Mouse (Mus musculus): ENCODE measurements around the gene Shisa8. TPM values are rescaled to one million over a fixed set of nuclear protein-coding genes. Genes with fewer than 3 reads are reported as not detected.

Gene Shisa8
- total and polyA plus RNA-seq, 3 experiments = 0.05 TPM; not detected in 2

DNA sequence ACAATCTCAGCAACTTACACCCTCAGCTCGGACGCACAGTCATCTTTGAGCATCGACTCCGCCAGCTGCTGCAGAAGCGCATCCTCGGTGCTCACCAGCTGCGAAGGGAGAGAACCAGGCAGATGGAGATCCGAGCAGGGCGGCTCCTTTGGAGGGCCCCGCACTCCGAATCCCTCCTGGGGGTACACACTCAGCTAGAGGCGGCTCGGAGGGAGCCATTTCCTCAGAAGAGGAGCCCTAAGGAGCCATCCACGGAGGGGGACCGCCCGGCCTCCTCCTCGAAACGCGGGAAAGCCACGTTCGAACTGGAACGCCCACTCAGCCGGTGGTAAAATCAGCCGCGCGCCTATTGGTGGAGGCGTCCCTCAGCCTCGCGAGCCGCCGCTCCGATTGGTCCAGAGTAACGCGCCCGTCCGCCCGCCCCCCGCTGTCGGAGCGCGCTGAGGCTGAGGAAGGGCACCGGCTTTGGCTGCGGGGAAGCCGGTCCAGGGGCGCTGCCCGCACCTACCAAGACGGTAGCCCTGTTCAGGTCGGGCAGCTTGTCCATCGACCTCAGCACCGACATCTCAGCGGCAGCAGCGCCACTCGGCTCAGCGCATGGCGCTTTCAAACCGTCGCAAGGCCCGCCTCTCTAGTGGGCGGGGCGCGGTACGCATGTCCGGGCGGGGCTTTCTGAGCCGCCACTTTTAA is 31.6 kb upstream of the Shisa8 start, which contains the start of gene Cenpm:
Cenpm (minus strand) TSS at position 634 of the 690 bp plus-strand sequence.
- H3K36me3 ChIP-seq (replicated peaks) = peaks cover 25% of the 10 kb centered on the region
- TF ChIP-seq CTCF (IDR thresholded peaks at IDR 0.05; ENCODE audit: low read depth, low read length) = no peak
- TF ChIP-seq GATA1 (IDR thresholded peaks at IDR 0.05; ENCODE audit: borderline replicate concordance, low read length) = no peak
- no peak for TF ChIP-seq GATA2 (IDR thresholded peaks at IDR 0.05; ENCODE audit: borderline replicate concordance, low read depth, low read length)
- TF ChIP-seq TAL1 (conservative IDR thresholded peaks at IDR 0.05; ENCODE audit: low read depth, low read length) = no peak
- TF ChIP-seq POLR2AphosphoS5 (IDR thresholded peaks at IDR 0.05; ENCODE audit: insufficient replicate concordance, low read depth, low read length) = no peak
- H3K4me1 ChIP-seq (ENCODE audit: insufficient read depth, low read depth, low read length) = peaks cover 24% of the 10 kb centered on the region
- H3K9me3 ChIP-seq (replicated peaks) = no peaks in the 10 kb centered on the region
- H3K4me3 ChIP-seq (ENCODE audit: low read depth, low read length) = peak within 1 kb of the TSS; percentile 88
- H3K27me3 ChIP-seq (ENCODE audit: insufficient read depth, low read length) = no peaks in the 10 kb centered on the region
- peak; percentile 95 for DNase-seq (ENCODE audit: low spot score)
- peak; percentile 95 for ATAC-seq (ENCODE audit: extremely low read depth, insufficient number of reproducible peaks, low FRiP score, poor library complexity, severe bottlenecking)

DNA sequence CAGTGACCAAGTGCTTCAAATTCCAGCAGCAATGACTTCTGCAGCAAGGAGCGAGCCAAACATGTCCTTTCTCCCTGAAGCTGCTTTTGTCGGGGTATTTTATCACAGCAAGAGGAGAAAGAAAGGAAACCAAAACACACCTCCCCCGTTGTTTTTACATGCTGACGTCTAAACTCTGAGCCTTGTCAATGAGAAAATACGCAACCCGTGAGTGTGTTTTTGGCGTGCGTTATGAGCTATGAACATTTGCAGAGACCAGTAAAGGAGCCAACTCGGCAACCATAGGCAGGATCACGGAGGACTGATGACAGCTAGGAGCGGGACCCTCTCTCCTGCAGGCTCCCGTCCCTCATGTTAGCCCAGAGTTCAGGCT is 31.1 kb upstream of the Shisa8 start:
- TF ChIP-seq TAL1 (conservative IDR thresholded peaks at IDR 0.05; ENCODE audit: low read depth, low read length) = no peak
- no peak for TF ChIP-seq POLR2AphosphoS5 (IDR thresholded peaks at IDR 0.05; ENCODE audit: insufficient replicate concordance, low read depth, low read length)
- TF ChIP-seq GATA2 (IDR thresholded peaks at IDR 0.05; ENCODE audit: borderline replicate concordance, low read depth, low read length) = no peak
- TF ChIP-seq GATA1 (IDR thresholded peaks at IDR 0.05; ENCODE audit: borderline replicate concordance, low read length) = no peak
- no peak for TF ChIP-seq CTCF (IDR thresholded peaks at IDR 0.05; ENCODE audit: low read depth, low read length)
- Histone ChIP-seq H3K27me3 (ENCODE audit: insufficient read depth, low read length) (no peaks in the 10 kb centered on the region), H3K36me3 (replicated peaks) (peaks cover 30% of the 10 kb centered on the region), H3K4me1 (ENCODE audit: insufficient read depth, low read depth, low read length) (peaks cover 24% of the 10 kb centered on the region), H3K9me3 (replicated peaks) (no peaks in the 10 kb centered on the region), H3K4me3 (ENCODE audit: low read depth, low read length) (peak overlapping the region; percentile 88)
- DNase-seq (ENCODE audit: low spot score) (no peak), ATAC-seq (ENCODE audit: extremely low read depth, insufficient number of reproducible peaks, low FRiP score, poor library complexity, severe bottlenecking) (no peak)

- Histone ChIP-seq H3K27me3 (ENCODE audit: insufficient read depth, low read length) (no peaks in the 10 kb centered on the region), H3K4me1 (ENCODE audit: insufficient read depth, low read depth, low read length) (peaks cover 24% of the 10 kb centered on the region), H3K9me3 (replicated peaks) (no peaks in the 10 kb centered on the region), H3K4me3 (ENCODE audit: low read depth, low read length) (peak overlapping the region; percentile 88), H3K36me3 (replicated peaks) (peaks cover 34% of the 10 kb centered on the region)
- no peak for TF ChIP-seq GATA1 (IDR thresholded peaks at IDR 0.05; ENCODE audit: borderline replicate concordance, low read length)
- no peak for TF ChIP-seq CTCF (IDR thresholded peaks at IDR 0.05; ENCODE audit: low read depth, low read length)
- no peak for TF ChIP-seq GATA2 (IDR thresholded peaks at IDR 0.05; ENCODE audit: borderline replicate concordance, low read depth, low read length)
- TF ChIP-seq POLR2AphosphoS5 (IDR thresholded peaks at IDR 0.05; ENCODE audit: insufficient replicate concordance, low read depth, low read length) = no peak
- TF ChIP-seq TAL1 (conservative IDR thresholded peaks at IDR 0.05; ENCODE audit: low read depth, low read length) = no peak
- ATAC-seq (ENCODE audit: extremely low read depth, insufficient number of reproducible peaks, low FRiP score, poor library complexity, severe bottlenecking) = no peak
- DNase-seq (ENCODE audit: low spot score) = no peak
Measured at GRCm38 (mm10) chr15:82243311-82243710, 30.7 kb upstream of the Shisa8 start.

GRCm38 (mm10) chr15:82236565-82236964 is 23.9 kb upstream of the Shisa8 start:
- Histone ChIP-seq H3K4me3 (ENCODE audit: low read depth, low read length) (no peak overlapping the region), H3K9me3 (replicated peaks) (no peaks in the 10 kb centered on the region), H3K27me3 (ENCODE audit: insufficient read depth, low read length) (no peaks in the 10 kb centered on the region), H3K36me3 (replicated peaks) (peaks cover 89% of the 10 kb centered on the region), H3K4me1 (ENCODE audit: insufficient read depth, low read depth, low read length) (peaks cover 32% of the 10 kb centered on the region)
- no peak for TF ChIP-seq GATA1 (IDR thresholded peaks at IDR 0.05; ENCODE audit: borderline replicate concordance, low read length)
- TF ChIP-seq CTCF (IDR thresholded peaks at IDR 0.05; ENCODE audit: low read depth, low read length) = peak; percentile 95
- ATAC-seq (ENCODE audit: extremely low read depth, insufficient number of reproducible peaks, low FRiP score, poor library complexity, severe bottlenecking) (peak; percentile 34), DNase-seq (ENCODE audit: low spot score) (peak; percentile 71)

GRCm38 (mm10) chr15:82235661-82236060 is 23.0 kb upstream of the Shisa8 start:
- Histone ChIP-seq H3K36me3 (replicated peaks) (peaks cover 80% of the 10 kb centered on the region), H3K4me3 (ENCODE audit: low read depth, low read length) (peak overlapping the region; percentile 13; the same call in 1 of the 2 replicates), H3K9me3 (replicated peaks) (no peaks in the 10 kb centered on the region), H3K4me1 (ENCODE audit: insufficient read depth, low read depth, low read length) (peaks cover 35% of the 10 kb centered on the region), H3K27me3 (ENCODE audit: insufficient read depth, low read length) (no peaks in the 10 kb centered on the region)
- TF ChIP-seq GATA1 (IDR thresholded peaks at IDR 0.05; ENCODE audit: borderline replicate concordance, low read length) (no peak), TAL1 (conservative IDR thresholded peaks at IDR 0.05; ENCODE audit: low read depth, low read length) (no peak), CTCF (IDR thresholded peaks at IDR 0.05; ENCODE audit: low read depth, low read length) (no peak)
- DNase-seq (ENCODE audit: low spot score) = peak; percentile 83
- peak; percentile 60 for ATAC-seq (ENCODE audit: extremely low read depth, insufficient number of reproducible peaks, low FRiP score, poor library complexity, severe bottlenecking)

DNA sequence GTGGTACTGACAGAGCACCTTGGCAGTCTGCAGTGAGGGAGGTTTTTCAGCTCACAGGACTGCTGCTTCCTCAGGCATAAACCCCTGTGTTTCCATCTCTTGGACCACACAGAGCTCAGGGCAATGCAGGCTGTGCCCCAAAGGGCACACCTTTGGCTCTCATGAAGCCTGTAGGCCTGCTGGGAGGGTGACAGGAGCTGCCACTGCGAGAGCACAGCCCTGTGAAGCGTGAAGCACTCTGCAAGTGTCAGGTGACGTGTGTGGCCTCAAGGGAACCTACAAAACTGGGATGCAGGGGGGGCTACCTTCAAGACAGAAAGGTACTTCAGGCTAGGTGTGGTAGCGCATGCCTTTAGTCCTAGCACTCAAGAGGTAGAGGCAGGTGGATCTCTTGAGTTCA is 20.0 kb upstream of the Shisa8 start:
- TF ChIP-seq GATA1 (IDR thresholded peaks at IDR 0.05; ENCODE audit: borderline replicate concordance, low read length) (no peak), CTCF (IDR thresholded peaks at IDR 0.05; ENCODE audit: low read depth, low read length) (no peak), GATA2 (IDR thresholded peaks at IDR 0.05; ENCODE audit: borderline replicate concordance, low read depth, low read length) (no peak), POLR2AphosphoS5 (IDR thresholded peaks at IDR 0.05; ENCODE audit: insufficient replicate concordance, low read depth, low read length) (no peak), TAL1 (conservative IDR thresholded peaks at IDR 0.05; ENCODE audit: low read depth, low read length) (no peak)
- Histone ChIP-seq H3K9me3 (replicated peaks) (no peaks in the 10 kb centered on the region), H3K36me3 (replicated peaks) (peaks cover 53% of the 10 kb centered on the region), H3K4me3 (ENCODE audit: low read depth, low read length) (no peak overlapping the region), H3K27me3 (ENCODE audit: insufficient read depth, low read length) (no peaks in the 10 kb centered on the region), H3K4me1 (ENCODE audit: insufficient read depth, low read depth, low read length) (peaks cover 52% of the 10 kb centered on the region)
- DNase-seq (ENCODE audit: low spot score) (no peak), ATAC-seq (ENCODE audit: extremely low read depth, insufficient number of reproducible peaks, low FRiP score, poor library complexity, severe bottlenecking) (no peak)

Measured in G1E (cell line).